Mouse (Mus musculus) spleen, adult 2 months (tissue): ENCODE data around the gene Agk.

ENCODE experiments used
- CTCF ChIP-seq: fragments of 200-500 bp; IDR thresholded peaks from 2 replicates; pipeline ENCODE4 v1.5.1; 2011; ENCODE audit warnings: mild to moderate bottlenecking, inconsistent platforms; ENCODE audit not compliant: insufficient read depth, insufficient read length, insufficient replicate concordance; ENCODE audit errors: extremely low read depth
- POLR2A ChIP-seq: fragments of 200-500 bp; IDR thresholded peaks from 2 replicates; pipeline ENCODE4 v1.6.1; 2011; ENCODE audit warnings: low read depth, low read length, inconsistent platforms

GRCm38 (mm10) chr6:40423013-40423412, 98.0 kb downstream of the Agk start:
- no peak for TF ChIP-seq CTCF
- TF ChIP-seq POLR2A, result no peak
